Mouse (Mus musculus): ENCODE measurements around the gene Tbc1d10a. TPM values are rescaled to one million over a fixed set of nuclear protein-coding genes. Genes with fewer than 3 reads are reported as not detected.

The Tbc1d10a gene
- 10 to 100 TPM; 34.5 to 35.6 TPM for total RNA-seq (2021)

DNA sequence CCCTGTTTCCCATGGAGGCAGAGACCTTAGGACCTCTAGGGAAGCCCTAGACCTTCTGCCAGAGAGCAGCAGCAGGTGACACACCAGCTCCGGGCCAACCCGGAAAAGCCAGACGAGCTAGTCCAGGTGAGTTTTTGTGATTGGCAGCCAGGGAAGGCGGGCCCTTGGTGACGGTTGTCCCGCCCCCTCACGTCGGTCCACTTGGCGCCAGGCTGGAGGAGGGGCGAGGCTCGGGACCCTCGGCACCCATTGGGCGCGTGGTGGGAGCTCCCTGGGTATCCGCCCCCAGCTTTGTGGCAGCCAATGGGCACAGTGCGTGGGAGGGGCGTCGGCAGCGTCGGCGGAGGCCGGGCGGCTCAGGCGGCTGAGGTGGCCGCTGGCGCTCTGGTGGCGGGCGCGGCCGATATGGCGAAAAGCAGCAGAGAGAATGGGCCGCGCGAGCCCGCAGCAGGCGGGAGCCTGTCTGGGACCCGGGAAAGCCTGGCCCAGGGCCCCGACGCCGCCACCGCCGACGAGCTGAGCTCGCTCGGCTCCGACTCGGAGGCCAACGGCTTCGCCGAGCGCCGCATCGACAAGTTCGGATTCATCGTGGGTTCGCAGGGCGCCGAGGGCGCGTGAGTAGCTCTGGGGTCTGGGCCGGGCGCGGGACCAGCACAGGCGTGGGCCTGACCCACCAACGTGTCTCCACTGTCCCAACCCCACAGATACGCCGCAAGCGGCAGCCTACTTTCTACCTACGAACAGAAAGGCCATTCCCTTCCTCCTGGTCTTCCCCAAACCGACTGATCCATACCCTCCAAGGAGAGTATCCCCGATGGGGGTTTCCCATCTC is at the start of gene Tbc1d10a:
Tbc1d10a (plus strand) TSS at position 304 of the 832 bp plus-strand sequence.
- intact Hi-C loops (cut with DNase I): loop anchor here (2.0 kb wide), 1 partner anchor 32 kb away; the partner anchor contains the start of gene Castor1
- DNase-seq (ENCODE audit: low spot score in 2 of 2): peak; percentile 98 to 99

DNA sequence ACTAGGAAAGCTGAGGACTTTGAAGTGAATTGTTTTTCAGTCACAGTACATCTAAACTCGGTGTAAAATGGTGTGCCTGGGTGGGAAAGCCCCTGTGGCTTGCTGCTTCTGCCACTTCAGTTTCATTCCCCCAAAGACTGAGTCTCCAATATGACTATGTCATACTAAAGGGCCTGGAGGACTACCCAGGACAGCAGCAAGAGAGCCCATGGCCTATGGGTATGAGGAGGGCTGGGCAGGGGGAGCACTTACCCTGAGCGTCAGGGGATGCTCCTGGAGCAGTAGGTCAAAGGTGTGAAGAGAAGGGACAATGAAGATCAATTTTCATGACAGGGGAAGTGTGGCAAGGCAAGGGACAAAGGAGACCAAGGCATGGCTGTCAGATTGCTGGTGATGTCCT is 47.6 kb upstream of the Tbc1d10a start:
- intact Hi-C loops (cut with DNase I): no loop called here
- DNase-seq (ENCODE audit: low spot score in 2 of 2): no peak

DNA sequence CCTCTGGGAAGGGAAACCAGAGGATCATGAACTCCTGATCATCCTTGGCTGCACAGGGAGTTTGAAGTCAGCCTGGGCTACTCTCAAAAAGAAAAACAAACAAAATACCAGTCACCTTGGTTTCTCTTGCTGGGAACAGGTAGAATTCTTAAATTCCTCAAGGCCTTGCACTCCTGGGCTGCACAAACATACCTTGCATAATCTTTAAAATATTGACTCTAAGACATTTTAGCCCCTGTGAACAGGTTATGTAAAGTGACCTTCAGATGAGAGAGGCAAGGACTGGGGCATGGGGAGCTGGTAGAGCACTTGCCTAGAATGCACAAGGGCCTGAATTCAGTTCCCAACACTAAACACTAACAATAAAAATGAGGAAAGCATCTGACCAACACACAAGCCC is 45.1 kb upstream of the Tbc1d10a start:
- DNase-seq (ENCODE audit: low spot score in 2 of 2): no peak
- intact Hi-C loops (cut with DNase I): no loop called here

DNA sequence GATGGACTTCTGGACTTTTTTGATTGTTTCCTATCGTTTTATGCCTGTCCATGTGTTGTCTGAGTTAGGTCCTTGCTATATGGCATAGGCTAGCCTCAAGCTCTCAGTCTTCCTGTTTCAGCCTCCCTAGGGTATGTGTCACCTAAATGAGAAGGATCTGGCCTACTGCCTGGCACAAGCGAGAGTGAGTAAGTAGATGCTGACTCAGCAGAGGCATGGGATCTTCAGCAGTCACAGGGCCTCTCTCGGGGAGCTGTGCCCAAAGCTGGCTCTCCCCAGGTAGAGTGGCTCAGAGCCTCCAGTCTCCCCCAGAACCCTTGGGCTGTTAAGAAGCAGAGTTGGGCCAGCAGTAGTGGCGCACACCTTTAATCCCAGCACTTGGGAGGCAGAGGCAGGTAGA is 44.2 kb upstream of the Tbc1d10a start:
- intact Hi-C loops (cut with DNase I): no loop called here
- no peak for DNase-seq (ENCODE audit: low spot score in 2 of 2)

DNA sequence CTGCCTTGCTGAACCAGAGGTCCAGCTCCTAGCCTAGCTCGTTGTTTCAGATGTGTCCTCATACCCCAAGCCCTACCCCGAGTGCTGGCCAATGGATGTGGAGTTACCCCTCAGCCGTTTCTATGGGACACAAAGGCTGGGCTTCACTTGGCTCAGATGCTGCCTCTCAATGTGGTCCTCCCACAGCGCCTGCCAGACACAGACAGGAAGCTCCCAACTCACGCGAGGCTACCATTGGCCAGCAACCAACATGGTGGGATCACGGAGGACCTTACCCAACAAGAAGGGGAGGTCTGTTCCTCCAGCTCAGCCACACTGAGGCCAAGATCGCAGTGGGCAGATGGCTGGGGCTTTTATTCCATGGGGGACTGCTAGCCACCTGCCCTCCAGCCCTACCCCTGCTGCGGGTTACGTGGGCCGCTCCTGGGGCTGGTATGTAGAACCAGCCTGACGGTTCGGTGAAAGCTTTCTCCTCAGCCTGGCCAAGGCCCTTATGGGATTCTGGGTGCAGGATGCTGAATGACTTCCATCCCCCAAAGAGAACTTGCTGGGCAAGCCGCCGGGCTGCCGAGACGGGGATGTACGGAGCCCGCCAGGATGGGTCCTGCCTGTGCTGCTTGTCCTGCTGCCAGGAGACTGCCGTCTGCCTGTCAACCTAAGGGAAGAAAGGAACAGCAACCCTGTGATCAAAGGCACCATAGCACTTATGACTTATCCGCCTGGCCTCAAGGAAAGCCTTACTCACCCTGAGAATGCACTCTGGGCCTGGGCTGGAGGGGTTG is 43.1 kb upstream of the Tbc1d10a start:
- DNase-seq (ENCODE audit: low spot score in 2 of 2): no peak
- intact Hi-C loops (cut with DNase I): no loop called here

DNA sequence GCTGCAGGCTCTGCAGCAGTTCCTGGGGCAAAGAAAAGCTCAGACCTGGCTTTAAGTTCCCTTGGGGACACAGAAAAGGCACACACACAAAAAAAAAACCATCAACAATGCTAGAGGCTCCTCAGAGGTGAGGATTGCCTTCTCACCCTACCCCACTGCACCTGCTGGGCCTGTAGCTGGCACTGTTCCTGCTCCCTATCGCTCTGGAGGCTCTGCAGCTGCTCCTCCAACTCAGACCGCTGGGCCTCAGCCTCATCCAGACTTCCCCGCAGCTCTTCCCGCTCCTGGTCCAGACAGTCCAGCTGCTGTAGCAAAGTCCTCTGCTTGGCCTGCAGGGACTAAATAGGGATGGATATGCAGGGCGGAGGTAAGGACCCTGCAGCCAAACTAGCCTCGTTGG is 40.2 kb upstream of the Tbc1d10a start:
- DNase-seq (ENCODE audit: low spot score in 2 of 2): no peak

DNA sequence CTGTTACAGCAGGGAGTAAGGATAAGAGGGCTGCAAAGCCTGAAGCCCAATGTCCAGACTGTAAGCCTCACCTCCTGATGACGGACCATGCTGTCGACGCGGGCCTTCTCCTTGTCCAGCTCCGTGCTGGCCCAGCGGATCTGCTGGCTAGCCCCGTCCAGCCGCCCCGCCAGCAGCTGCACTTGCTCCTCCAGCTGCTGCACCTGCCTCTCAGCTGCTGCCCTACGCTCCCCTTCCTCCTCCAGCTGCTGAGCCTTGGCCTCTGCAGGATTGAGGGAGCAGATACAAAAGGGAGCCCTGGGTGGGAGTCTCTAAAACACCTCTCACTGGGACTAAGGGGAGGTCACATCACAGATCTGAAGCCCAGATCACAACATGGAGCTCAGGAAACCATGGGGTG is 39.5 kb upstream of the Tbc1d10a start:
- no peak for DNase-seq (ENCODE audit: low spot score in 2 of 2)
- intact Hi-C loops (cut with DNase I): no loop called here

More for the DNA sequence above, 40.2 kb upstream of the Tbc1d10a start:
- intact Hi-C loops (cut with DNase I): no loop called here

DNA sequence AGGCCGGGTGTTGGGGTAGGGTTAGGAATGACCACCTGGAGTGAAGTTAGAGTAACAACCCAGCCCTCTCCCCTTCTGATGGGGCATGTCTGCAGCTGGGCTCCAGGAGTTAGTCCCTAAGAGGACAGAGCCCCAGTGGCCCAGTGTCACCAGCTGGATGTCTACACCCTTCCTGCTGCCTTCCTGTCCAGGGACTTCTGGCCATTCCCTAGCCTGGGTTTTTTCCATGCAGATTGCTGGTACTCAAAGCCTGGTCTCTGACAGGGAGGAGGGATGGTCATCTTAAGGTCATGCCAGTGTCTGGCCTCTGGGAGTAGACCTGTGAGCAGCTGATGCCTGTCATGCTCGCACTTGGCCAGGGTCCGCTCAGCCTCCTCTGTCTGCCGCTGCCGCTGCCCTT is 38.5 kb upstream of the Tbc1d10a start:
- intact Hi-C loops (cut with DNase I): no loop called here
- no peak for DNase-seq (ENCODE audit: low spot score in 2 of 2)

DNA sequence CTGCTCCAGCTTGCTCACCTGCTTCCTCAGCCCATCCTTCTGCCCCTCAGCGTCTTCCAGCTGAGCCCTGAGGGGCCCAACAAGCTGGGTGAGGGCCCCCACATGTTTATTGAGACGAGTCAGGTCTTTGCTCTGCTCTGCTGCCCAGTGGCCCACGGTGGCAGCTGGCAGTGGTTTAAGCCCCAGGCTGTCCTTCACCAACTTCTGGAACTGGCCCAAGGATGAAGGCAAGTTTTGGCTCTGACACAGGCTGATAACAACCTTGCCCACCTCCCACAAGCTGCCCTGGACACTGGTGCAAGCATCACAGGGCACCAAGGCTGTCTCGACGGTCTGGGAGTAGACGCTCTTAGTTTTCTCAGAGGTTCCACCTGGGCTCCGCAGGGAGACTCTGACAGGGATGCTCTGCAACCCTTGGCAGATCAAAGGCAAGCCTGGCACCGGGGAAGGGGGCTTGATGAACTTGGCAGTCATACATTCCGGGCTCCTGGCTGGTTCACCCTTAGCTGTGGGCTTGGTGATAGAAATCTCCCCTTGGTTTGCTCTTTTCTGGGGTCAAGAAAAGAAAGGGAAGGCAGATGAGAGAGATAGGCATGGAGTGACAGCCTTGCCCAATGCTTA is 37.9 kb upstream of the Tbc1d10a start:
- intact Hi-C loops (cut with DNase I): no loop called here
- DNase-seq (ENCODE audit: low spot score in 2 of 2): no peak

DNA sequence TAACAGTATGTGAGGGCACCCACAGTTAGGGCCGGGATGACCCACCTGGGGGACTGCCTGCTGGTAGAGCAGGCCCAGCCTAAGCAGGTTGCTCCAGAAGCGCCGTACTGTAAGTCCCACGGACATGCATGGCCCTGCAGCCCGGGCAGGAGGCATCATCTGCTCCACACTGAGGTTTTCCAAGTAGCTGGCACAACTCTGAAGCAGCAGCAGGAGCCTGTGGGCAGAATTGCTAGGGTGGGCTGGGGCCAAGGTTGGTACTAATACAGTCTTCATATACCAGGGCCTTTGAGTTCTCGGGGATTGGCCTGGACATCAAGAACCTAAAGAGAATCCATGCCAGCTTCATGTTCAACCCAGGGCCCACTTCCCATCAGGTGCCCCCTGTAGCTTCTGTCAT is 36.7 kb upstream of the Tbc1d10a start:
- intact Hi-C loops (cut with DNase I): no loop called here
- DNase-seq (ENCODE audit: low spot score in 2 of 2): no peak

DNA sequence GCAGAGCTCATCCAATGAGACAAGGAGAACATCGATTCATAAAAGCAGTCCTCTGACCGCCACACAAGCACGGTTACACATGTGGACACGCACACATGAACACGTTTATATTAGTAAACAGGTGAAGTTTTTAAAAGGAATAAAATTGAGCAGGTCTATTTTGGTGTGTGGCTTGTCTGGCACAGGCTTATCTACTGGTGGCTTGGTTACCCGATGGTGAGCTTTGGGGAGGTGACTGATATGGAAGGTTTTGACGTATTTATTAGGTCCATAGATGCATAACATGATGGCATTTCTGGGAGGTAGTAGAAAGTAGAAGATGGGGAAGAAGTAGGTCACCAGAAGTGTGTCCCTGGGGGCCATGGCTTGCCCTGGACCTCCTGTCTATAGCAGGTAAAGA is 32.9 kb upstream of the Tbc1d10a start:
- intact Hi-C loops (cut with DNase I): no loop called here
- DNase-seq (ENCODE audit: low spot score in 2 of 2): no peak

DNA sequence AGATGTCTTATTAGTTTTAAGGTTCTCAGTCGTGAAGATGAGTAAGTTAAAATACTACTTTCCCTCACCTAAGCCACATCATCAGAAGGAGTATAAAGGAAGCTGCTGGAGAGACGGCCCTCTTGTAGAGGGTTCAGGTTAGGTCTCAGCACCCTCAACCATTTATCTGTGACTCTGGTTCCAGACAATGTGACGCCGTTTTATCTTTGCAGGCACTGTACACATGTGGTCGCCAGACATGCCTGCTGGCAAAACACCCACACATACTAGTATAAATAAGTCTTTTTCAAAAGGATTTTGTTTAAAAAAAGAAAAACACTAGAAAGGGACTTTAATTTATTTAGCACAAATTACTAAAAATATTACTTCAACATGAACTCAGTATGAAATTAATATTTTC is 30.9 kb upstream of the Tbc1d10a start:
- intact Hi-C loops (cut with DNase I): no loop called here
- DNase-seq (ENCODE audit: low spot score in 2 of 2): peak in 1 of 2 experiments; percentile 33

DNA sequence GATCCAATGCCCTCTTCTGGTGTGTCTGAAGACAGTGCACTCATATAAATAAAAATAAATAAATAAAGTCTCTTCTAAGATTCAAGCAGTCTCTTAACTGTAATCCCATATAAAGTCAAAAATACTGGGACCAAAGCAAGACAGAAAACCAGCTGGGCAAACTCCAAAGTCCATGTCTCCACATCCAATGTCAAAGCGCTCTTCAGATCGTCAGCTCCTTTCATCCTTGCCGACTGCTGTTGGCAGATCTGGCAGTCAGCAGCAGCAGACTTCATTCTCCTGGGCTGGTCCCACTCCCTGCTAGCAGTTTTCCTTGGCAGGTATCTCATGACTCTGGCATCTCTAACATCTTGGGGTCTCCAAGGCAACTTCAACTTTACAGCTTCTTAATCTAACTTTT is 27.9 kb upstream of the Tbc1d10a start:
- DNase-seq (ENCODE audit: low spot score in 2 of 2): no peak
- intact Hi-C loops (cut with DNase I): no loop called here

DNA sequence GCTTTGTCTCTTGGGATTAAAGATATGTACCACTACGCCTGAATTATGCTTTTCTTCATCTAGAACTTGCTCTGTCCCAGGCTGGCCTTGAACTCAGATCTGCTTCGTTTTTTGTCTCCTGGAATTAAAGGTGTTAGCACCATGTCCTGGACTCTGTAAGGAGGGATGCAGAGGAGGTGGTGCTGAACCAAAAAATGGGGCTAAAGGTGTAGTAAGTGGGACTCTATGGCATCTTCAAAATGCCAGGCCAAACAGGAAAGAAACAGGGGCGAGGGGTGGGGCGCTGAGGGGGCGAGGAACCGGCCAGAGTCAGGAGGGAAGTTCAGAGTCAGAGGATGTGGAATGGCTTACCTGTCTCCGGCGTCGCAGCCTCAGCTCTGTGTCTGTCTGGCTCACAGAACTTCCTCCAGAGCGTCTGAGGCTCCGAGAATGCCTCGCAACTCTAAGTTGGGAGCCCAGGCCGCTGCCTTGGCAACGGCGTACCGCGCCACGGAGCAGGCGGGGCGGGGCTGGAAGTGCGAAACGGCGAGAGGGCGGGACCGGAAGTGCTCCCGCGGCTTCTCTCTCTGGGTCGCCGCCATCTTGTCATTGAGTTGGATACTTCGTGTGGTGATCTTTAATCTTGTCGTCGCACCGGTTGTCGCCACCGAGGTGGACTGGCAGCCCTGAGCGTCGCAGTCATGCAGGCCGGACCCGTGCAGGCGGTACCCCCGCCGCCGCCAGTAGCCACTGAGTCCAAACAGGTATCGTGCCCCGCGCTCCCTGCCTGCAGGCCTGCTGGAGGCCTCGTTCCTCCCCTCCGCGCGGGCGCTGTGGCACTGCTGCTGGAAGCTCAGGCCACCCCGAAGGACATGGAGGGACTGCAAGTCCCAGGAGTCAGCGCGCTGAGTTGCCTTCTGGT is 26.5 kb upstream of the Tbc1d10a start, which contains the start of the genes Ccdc157 and Sf3a1:
Ccdc157 (minus strand) TSS at position 486 of the 901 bp plus-strand sequence.
Sf3a1 (plus strand) TSS at position 543 of the 901 bp plus-strand sequence.
- peak; percentile 96 for DNase-seq (ENCODE audit: low spot score in 2 of 2)
- intact Hi-C loops (cut with DNase I): loop anchor here (2.0 kb wide), 1 partner anchor 25 kb away; the partner anchor contains the start of gene Rnf215

DNA sequence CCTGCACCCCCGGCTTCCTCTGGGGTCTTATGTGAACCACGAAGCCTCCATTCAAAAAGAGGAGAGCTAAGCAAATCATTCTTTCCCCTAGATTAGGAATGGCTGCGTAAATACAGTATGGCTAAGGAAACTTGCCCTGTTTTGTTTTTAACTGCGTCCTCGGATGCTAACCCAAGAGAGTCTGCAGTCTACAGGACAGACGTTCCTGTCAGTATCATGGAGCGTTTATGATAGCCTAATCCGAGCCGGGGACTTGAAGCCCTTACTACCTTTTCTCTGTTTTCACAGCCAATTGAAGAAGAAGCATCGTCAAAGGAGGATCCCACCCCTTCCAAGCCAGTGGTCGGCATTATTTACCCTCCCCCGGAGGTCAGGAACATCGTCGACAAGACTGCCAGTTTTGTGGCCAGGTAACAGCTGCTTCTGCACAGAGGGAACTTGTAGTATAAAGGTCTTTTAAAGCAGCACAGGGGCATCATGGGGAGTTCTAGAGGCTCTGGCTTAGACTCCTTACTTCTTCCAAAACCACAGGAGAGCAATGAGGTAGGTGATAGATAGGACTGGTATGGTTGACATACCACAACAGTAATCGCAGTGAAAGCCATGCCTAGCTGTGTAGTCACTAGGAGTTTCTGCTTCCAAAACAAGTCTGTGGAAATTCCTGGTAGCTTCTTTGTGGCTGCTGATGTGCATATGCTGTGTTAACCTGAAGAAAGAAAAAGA is 25.7 kb upstream of the Tbc1d10a start:
- no peak for DNase-seq (ENCODE audit: low spot score in 2 of 2)
- intact Hi-C loops (cut with DNase I): loop anchor here (2.0 kb wide), 1 partner anchor 26 kb away; the partner anchor contains the start of gene Rnf215

DNA sequence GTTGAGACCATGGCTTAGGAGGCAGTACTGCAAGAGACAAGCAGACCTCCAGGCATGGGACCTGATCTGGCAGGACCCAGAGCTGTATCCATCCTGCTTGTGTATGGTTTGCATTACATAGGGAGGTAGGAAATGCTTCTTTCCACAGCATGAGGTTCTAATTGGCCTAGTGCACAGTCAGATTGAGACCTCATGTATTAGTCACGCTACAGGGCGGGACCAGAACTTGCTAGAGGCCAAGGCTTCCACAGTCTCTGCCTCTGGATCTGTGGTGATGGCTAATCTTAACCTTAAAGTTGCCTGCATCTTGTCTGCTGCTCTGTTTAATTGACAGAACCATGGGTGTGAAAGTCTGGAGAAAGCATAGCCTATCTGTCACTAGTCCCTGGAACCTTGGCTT is 21.9 kb upstream of the Tbc1d10a start:
- no peak for DNase-seq (ENCODE audit: low spot score in 2 of 2)
- intact Hi-C loops (cut with DNase I): no loop called here

DNA sequence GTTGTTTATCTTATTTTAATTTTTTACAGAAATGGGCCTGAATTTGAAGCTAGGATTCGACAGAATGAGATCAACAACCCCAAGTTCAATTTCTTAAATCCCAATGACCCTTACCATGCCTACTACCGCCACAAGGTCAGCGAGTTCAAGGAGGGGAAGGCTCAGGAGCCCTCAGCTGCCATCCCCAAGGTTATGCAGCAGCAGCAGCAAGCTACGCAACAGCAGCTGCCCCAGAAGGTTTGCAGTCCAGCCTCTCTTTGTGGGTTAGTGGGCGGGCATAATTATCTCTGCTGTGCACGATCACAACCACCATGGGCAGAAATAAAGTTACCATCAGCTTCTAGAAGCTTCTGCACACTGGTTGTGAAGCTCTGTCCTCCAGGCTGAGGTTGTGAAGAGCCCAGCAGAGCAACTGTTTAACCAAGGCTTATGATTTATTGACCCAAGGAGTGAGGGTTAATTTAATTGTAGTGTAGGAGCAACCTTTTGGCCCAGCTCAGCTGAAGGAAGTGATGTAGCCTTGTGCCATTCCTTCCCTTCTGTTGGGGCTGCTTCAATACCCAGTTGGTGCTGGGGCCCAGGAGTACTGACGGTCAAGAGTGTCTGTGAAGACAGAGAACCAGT is 20.0 kb upstream of the Tbc1d10a start:
- no peak for DNase-seq (ENCODE audit: low spot score in 2 of 2)
- intact Hi-C loops (cut with DNase I): no loop called here

DNA sequence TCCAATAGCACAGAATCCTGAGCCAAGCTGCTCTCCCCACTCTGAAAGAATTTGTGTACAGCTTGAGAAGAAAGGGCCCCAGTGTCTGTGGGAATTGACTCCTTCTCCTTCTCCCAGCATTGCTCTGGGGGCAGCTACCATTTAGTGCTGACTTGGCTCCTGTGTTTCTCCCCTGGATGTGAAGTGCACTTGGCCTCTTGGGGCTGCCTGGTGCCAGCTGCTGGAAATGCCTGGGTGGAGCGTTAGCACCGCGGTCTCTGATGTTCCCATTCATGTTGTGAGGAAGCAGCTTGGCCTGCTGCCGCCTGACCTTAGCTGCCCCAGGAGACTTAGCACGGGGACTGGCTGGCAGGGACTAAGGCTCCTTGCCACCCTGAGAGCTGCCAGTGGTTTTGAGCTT is 12.0 kb upstream of the Tbc1d10a start:
- DNase-seq (ENCODE audit: low spot score in 2 of 2): peak; percentile 47 to 65
- intact Hi-C loops (cut with DNase I): no loop called here
